Mouse (Mus musculus) T-helper 17 cell (primary cell): ENCODE measurements around the gene Pou2f3.

Source experiments
- in situ Hi-C, 2 experiments: fragments of 300-600 bp; cut with MboI, MseI; formaldehyde crosslinking; loops; 1 replicate in 1 of 2; 2 replicates in 1 of 2; pipeline ENCODE4 v1.15.1; 2025; ENCODE audit warnings: high pct_unique_total_duplicates in 2 of 2

Gene Pou2f3

DNA sequence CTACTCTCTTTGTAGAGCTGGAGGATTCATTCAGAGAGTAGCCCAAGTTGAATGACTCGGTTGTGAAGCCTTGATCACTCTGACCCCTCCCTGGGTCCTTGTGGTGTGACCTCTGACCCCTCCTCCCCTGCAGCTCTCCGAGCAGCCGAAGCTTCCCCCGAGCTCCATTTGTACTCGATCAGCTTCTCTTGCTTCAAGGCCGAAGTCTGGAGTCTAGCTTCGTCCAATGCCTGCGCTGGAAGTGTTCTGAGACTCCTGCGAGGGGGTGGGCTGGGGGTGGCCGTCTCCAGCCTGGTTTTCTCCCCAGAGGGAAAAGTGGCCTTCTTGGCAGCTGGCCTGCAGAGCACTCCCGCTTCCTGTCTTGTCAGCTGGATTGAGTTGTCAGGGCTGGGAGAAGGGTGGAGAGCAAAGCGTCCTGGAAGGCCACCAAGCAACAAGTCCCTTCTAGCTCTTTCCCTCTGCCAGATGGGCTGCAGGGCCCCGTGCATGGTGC, at the start of gene Pou2f3:
TSS of gene Pou2f3 (minus strand) at position 180 of the 493 bp plus-strand sequence.
- in situ Hi-C loops: loop anchor here in 1 of 2 experiments (10.0 kb wide), 1 partner anchor 205 kb away; no protein-coding TSS in a partner anchor

DNA sequence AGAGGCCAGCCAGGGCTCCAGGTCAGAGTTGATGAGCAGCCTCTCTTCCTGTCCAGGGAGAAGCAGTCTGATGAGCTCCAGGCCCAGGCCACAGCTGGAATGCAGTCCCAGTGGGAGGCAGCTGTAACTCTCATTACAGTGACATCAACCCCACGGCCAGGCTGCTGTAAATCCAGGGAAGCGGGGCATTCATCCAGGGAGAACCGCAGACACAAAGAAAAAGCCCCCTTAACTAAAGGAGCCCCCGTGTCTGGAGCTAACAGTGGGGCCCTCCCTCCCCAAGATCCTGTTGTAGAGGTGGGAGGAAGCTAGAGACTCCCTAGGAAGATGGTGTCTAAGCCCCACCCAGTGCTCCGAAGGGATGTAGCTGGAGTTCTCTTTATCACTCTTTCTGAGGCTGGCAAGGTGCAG, 43.1 kb upstream of the Pou2f3 start:
- in situ Hi-C loops: loop anchor here in 1 of 2 experiments (25.0 kb wide), 1 partner anchor 1159 kb away; the partner anchor contains the start of genes Ccdc84, Rps25 and Trappc4

DNA sequence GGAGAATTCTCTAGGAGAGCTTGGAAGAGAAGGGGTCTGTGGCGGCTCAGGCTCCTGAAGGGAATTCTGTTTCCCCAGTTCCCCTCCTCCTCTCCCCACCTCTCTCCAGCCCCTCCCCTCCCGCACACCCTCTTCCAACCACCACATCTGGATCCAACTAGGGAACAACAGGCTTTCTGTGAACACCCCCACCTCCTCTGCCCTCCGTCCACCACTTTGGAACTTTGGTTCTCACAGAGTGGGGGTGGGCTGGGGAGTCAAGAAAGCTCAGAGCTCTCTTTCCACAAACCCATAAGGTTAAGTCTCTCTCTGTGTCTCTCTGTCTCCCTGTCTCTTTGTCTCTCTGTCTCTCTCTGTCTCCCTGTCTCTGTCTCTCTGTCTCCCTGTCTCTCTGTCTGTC, 42.6 kb upstream of the Pou2f3 start:
- in situ Hi-C loops: loop anchor here in 1 of 2 experiments (25.0 kb wide), 1 partner anchor 1160 kb away; the partner anchor contains the start of genes Ccdc84, Rps25 and Trappc4

DNA sequence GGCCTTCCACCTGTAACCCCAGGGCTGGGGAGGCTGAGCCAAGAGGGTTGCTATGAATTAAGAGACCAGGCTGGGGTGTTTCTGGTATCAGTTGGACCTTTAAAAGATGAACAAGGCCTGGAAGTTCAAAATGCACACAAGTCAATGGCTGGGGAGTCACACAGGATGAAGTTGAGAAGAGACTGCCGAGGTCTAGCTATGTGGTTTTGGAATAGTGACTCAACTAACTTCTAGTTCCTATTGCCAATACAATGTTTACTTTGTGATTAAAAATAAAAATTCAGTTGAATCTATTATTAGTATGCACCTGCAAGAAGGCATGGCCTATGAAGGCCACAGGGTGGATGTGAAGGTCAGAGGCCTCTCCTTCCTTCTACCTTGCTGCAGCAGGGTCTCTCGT, 41.6 kb upstream of the Pou2f3 start:
- in situ Hi-C loops: loop anchor here in 1 of 2 experiments (25.0 kb wide), 1 partner anchor 1161 kb away; the partner anchor contains the start of genes Ccdc84, Rps25 and Trappc4

GRCm38 (mm10) chr9:43246738-43247180, 36.6 kb upstream of the Pou2f3 start:
- in situ Hi-C loops: no loop called here

DNA sequence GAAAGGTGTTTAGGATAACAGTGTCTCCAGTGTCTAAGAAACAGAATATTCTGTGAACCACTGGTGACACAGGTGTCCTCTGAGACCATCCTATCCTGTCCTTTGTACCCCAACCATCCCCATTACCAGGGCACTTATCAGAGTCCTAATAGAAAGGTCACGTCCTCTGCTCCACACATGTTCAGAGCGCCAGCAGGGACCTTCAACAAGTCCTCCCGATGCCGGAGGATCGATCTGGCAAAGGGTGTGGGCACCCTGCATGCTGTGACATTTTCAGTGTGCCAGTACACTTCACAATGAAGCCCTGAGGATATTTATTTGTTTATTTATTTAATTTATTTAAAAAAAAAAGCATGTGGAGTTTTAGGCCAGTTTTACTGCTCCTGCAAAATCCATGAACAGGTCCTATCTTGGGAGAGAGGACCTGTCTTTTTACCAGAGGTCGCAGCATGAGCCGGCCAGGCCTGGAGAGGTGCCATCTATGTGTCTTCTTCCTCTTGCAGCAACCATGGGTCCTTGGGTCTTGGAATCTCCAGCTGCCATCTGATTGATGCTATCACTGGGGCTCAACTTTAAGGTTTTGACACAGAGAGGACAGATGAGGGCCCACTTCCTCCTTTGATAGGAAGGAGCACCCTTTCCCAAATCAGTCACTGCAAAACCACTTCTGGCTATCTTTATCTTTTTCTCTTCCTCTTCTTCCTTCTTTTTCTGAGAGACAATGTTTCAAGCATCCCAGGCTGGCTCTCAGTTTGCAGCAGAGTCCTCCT, 35.8 kb upstream of the Pou2f3 start:
- in situ Hi-C loops: no loop called here

DNA sequence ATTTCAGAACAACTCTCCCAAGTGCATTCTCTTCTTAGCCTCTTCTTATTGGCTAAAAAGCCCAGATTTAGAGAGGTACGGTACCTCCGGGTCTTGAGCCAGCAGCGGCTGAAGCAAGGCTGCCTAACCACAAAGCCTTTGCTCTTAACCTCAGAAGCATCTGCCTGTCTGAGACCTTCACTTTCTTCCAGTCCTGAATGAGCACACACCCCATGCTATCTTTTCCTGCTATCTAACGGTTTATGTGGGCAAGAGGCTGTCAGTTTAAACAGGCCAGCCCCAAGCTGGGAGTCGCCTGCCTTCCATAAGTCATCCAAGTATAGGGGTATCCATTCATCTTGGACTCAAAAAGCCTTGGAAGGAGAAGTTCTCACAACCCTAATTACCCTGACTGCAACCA, 32.3 kb upstream of the Pou2f3 start:
- in situ Hi-C loops: no loop called here

- in situ Hi-C loops: no loop called here
These were observed 31.8 kb upstream of the Pou2f3 start for GRCm38 (mm10) chr9:43241970-43242369.

GRCm38 (mm10) chr9:43241291-43241690, 31.1 kb upstream of the Pou2f3 start:
- in situ Hi-C loops: no loop called here

- in situ Hi-C loops: no loop called here
These were observed 30.4 kb upstream of the Pou2f3 start for GRCm38 (mm10) chr9:43240594-43240900.

DNA sequence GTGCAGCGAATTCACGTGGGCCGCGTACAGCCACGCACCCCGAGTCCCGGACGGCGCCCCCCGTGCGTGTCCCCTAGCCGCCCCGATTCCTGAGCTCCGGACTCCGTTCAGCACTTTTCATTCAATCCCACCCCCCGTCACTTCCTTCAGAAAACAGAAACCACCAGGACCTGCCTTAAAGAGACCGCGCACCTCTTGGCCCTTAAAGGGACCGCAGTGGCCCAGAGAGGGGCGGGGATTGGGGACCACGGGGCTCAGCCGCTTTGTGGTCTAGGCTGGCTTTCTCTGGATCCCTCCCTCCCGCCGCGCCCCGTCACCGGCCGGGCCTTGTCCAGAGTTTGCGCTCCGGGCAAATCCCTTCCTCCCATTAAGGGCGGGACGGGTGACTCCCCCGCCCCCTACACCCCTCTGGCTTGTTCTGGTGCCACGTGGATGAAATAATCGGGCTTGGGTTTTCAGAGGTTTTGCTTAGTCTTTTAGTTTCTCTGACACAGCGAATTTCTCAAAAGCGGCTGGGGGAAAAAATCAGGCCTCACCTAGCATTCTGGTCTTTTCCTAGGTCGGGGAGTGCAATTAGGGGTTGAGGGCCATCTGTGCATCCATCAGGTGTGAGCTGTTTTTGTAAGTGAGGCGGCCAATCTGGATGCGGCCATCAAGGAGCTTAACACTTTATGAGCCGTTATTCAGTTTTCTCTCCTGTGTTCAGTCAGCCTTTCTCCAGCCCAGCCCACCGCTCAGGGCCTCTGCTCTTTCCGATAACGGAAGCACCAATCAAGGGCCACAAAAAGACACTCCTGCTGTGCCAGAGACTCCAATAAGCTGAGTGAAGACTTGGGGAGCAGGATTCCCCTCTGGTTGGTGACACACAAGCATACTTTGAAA, 29.8 kb upstream of the Pou2f3 start, which contains the start of gene Oaf:
TSS of gene Oaf (minus strand) at position 200 of the 882 bp plus-strand sequence.
- in situ Hi-C loops: no loop called here

DNA sequence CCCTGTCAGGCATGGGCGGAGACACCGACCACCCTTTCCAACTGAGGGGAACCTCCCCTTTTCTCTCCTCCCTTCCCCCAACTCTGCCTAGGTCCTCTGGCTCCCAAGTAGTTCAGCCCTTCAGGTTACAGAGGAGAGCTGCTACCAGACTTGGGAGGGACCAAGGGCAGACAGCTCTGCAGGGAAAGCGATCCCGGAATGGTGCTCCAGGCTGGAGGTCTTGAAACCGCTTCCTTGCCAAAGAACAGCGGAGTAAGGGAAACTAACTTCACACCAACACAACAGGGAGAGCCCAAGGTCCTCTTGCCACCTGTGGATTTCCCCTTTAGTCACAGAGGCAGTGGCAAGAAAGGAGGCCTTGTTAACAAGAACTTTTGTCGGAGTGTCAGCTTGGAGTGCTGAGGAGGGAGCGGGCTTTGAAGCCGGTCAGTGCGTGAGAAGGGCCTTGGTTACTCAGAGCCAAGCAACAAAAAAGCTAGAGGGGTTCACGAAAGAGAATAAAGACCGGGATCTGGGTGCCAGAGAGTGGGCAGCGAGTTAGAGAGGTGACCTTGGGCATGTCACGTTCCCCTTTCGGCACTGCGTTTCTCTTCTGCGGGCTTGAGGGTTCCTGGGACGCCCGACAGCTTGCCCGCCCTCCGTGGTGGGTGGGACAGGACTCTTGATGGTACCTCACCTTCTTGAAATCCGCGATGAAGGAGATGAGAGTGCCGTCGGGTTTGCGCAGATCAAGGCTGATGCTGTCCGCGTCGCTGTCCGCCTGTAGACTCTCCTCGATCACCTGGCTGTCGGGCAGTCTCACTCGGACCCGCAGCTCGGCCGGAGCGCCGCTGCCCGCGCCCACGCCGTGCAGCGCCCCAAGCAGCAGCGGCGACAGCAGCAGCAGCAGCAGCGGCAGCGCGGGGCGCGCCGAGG, 28.7 kb upstream of the Pou2f3 start:
- in situ Hi-C loops: no loop called here

- in situ Hi-C loops: no loop called here
These were observed 28.0 kb upstream of the Pou2f3 start for GRCm38 (mm10) chr9:43238167-43238566.

DNA sequence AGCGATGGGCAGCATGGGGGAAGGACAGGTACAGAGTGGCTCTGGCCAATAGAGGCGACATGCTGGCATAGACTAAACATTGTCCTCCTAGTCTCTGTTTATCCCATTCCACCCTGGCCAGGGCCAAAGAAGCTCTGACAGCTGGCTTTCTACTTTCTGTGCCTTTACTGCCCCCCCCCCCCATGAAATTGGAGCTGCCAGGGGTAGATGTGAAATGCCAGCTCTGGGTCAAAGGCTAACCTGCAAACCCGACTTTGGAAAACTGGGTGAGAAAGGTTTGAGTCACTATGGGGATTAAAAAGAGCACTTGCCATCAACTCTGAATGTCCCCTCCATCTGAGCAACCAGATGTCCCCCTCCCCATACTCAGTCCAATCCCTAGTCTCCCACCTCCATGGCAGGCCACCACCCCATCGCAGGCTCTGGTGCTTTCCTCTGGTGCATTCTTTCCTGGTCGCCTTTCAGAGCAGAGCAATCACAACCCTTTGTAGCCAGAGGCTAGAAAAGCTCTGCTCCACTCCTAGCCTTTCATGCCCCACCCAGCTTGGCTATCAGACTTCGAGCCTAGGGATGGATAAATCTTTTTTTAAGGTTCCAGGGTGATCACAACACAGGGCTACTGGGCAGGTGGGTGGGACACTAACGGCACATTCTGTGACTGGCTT, 27.1 kb upstream of the Pou2f3 start:
- in situ Hi-C loops: no loop called here

GRCm38 (mm10) chr9:43236576-43236975, 26.4 kb upstream of the Pou2f3 start:
- in situ Hi-C loops: no loop called here

DNA sequence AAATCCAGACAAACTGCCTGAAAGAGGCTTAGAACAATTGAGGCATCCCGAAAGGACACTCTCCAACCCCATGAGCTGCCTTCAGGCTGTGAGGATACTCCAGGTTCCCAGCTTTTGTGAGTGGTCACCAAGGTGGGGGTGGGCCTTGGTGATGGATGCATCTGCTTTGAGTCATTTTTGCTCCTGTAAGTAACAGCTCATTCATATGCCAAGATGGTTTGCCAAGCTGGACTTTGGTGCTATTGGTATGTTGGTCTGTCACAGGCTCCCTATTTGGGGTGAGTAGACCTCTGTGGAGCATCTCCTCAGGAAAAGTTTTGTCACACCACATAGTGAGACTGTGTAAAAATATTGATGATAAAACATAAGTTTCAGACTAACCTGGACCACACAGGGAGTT, 25.9 kb upstream of the Pou2f3 start:
- in situ Hi-C loops: no loop called here

DNA sequence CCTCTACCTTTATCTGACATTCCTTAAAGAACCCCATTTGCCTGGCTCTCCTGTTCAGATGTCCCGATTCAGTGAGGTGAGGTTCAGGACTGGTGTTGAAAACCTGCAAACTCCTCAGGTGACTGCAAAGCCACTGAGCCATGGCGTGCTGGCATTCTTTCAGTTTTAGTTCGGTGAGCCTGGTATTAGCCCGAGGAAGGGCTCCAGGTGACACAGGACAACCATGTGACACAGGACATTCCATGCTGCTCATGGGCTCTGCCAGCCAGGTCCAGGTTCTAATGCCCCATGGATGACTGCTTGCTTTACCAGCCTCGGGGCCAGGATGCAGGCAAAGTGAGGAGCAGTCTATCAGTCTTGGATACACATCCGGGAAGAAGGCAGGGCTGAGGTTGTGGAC, 25.2 kb upstream of the Pou2f3 start:
- in situ Hi-C loops: no loop called here

DNA sequence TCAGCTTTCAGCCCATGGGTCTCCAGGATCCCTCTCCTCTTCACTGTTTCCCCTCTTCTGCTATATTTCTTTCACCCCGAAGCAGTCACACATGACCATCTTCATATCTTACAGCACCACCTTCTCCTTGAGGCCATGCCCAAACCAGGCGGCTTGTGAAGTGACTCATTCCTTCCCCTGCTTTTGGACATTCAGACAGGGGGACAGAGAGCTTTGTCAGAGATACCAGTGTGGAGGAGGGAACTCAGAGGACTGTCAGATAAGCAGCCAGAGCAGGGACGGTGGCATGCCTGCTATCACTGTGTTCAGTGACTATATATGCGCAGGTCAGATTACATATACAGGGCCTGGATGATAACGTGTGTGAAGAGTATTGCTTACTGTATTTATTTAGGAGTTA, 24.3 kb upstream of the Pou2f3 start:
- in situ Hi-C loops: no loop called here

- in situ Hi-C loops: no loop called here
These were observed 23.3 kb upstream of the Pou2f3 start for GRCm38 (mm10) chr9:43233515-43233914.

- in situ Hi-C loops: no loop called here
These were observed 22.9 kb upstream of the Pou2f3 start for GRCm38 (mm10) chr9:43233044-43233443.
